Mouse (Mus musculus): ENCODE measurements around the gene Phykpl.
A peak's percentile ranks its signal among the peaks of the same experiment; 100 is the strongest.
"Not testable (repeated sequence)": the region's sequence is repeated elsewhere in the genome, so short reads cannot be mapped to it uniquely, and the experiment has no call there.

Phykpl gene

GRCm38 (mm10) chr11:51586411-51586810 lies 1.9 kb downstream of the Phykpl start:
- no peak for DNase-seq (ENCODE audit: low spot score)

- no peak for DNase-seq (ENCODE audit: low spot score)
Observed at GRCm38 (mm10) chr11:51587059-51587458, 2.5 kb downstream of the Phykpl start.

GRCm38 (mm10) chr11:51588833-51589232 lies 4.3 kb downstream of the Phykpl start:
- no peak for DNase-seq (ENCODE audit: low spot score)

- no peak for DNase-seq (ENCODE audit: low spot score)
Observed at GRCm38 (mm10) chr11:51590002-51590401, 5.4 kb downstream of the Phykpl start.

- DNase-seq (ENCODE audit: low spot score): peak; percentile 16
Observed at GRCm38 (mm10) chr11:51591168-51591567, 6.6 kb downstream of the Phykpl start.

- DNase-seq (ENCODE audit: low spot score): no peak
Observed at GRCm38 (mm10) chr11:51591915-51592314, 7.4 kb downstream of the Phykpl start.

- no peak for DNase-seq (ENCODE audit: low spot score)
Observed at GRCm38 (mm10) chr11:51593368-51593767, 8.8 kb downstream of the Phykpl start.

GRCm38 (mm10) chr11:51593849-51594248 lies 9.3 kb downstream of the Phykpl start:
- no peak for DNase-seq (ENCODE audit: low spot score)

GRCm38 (mm10) chr11:51594715-51595350 lies 10.3 kb downstream of the Phykpl start:
- DNase-seq (ENCODE audit: low spot score): no peak

GRCm38 (mm10) chr11:51595459-51596083 lies 11.0 kb downstream of the Phykpl start:
- DNase-seq (ENCODE audit: low spot score): no peak

GRCm38 (mm10) chr11:51597553-51597952 lies 13.0 kb downstream of the Phykpl start:
- DNase-seq (ENCODE audit: low spot score): no peak

GRCm38 (mm10) chr11:51602253-51602652 lies 17.7 kb downstream of the Phykpl start:
- no peak for DNase-seq (ENCODE audit: low spot score)

- peak; percentile 94 for DNase-seq (ENCODE audit: low spot score)
Observed at GRCm38 (mm10) chr11:51605602-51606446, 21.3 kb downstream of the Phykpl start.

- peak; percentile 98 for DNase-seq (ENCODE audit: low spot score)
Observed at GRCm38 (mm10) chr11:51606447-51607095, 22.0 kb downstream of the Phykpl start, which contains the start of gene Hnrnpab. TSS of gene Hnrnpab (minus strand) at chr11:51606847.

- no peak for DNase-seq (ENCODE audit: low spot score)
Observed at GRCm38 (mm10) chr11:51607096-51607738, 22.7 kb downstream of the Phykpl start.

GRCm38 (mm10) chr11:51609266-51609909 lies 24.8 kb downstream of the Phykpl start:
- DNase-seq (ENCODE audit: low spot score): no peak

- DNase-seq (ENCODE audit: low spot score): not testable (repeated sequence)
Observed at GRCm38 (mm10) chr11:51609940-51610339, 25.4 kb downstream of the Phykpl start.

- no peak for DNase-seq (ENCODE audit: low spot score)
Observed at GRCm38 (mm10) chr11:51614256-51614655, 29.7 kb downstream of the Phykpl start.

- peak; percentile 68 for DNase-seq (ENCODE audit: low spot score)
Observed at GRCm38 (mm10) chr11:51615129-51615528, 30.6 kb downstream of the Phykpl start.

GRCm38 (mm10) chr11:51615601-51616000 lies 31.0 kb downstream of the Phykpl start:
- peak; percentile 85 for DNase-seq (ENCODE audit: low spot score)

- not testable (repeated sequence) for DNase-seq (ENCODE audit: low spot score)
Observed at GRCm38 (mm10) chr11:51616113-51616512, 31.6 kb downstream of the Phykpl start.
